Mouse (Mus musculus) gastrocnemius, adult 2 months (tissue): ENCODE data around the gene Pgap3. TPM values are rescaled to one million over a fixed set of nuclear protein-coding genes. Genes with fewer than 3 reads are reported as not detected.
A peak's percentile ranks its signal among the peaks of the same experiment; 100 is the strongest.

Experiments used
- DNase-seq: peaks from one replicate; pipeline ENCODE4 v3.0.0; 2022
- H3K27ac ChIP-seq: fragments of 200-600 bp; 2 replicates; pipeline ENCODE4 v1.8.1; 2022; ENCODE audit warnings: mild to moderate bottlenecking
- H3K4me3 ChIP-seq: fragments of 200-600 bp; 2 replicates; pipeline ENCODE4 v1.8.1; 2022; ENCODE audit warnings: mild to moderate bottlenecking, moderate library complexity
- CTCF ChIP-seq: fragments of 200-600 bp; IDR thresholded peaks from 2 replicates; pipeline ENCODE4 v1.8.1; 2022; ENCODE audit warnings: antibody characterized with exemption, mild to moderate bottlenecking, moderate library complexity
- intact Hi-C: fragments of 180-260 bp; cut with DNase I; formaldehyde crosslinking; loops from one replicate; pipeline ENCODE4 v1.15.1; 2025
- total RNA-seq, 2 experiments: library from RNA; stranded (reverse); gene quantifications; 2 replicates each; pipeline ENCODE4 v1.2.3; 2021

Gene Pgap3
- total RNA-seq, 2 experiments from 2014 or later = 2.2 to 3.0 TPM

DNA sequence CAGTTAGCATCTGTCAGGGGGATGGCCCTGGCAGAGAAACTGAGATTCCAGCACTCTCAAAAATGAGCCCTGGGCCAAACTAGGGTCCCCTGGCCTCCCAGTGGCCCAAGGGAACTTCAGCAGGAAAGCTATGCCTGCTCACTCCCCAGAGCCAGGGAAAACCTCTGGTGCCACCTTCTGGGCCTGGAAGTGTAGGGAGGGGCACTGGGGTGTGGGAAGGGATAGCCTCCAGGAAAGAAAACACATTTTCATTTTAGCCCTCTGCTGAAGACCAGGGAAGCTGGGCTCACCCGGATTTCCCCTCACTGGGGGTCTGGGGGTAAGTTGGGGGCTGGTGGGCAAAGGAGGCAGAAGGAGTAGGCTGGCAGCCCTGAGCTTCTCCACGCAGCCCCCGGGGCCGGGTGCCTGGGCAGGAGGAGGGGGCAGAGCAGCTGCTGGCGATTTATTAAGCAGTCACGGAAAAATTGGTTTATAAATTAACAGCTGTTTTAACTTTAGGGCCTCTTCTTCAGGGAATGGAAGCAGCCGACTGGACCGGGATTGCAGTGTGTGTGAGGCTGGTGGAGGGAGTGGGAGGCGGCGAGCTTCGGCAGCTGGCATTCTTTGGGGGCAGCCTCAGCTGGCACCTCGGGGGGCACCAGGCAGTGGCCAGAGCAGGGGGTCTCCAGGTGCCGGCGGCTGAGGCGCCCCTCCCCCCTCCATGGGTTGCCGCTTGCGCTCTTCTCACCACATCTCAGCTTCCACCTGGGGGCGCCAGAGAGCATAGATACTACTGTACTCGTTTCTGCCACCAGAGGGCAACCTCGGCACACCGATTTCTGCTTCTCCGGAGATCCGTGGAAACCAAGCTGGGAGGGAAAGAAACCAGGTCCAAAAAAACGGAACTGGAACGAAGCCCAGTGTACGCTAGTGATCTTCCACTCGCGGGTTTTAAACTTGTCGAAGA, 58.0 kb downstream of the Pgap3 start:
- Histone ChIP-seq H3K4me3 (peak overlapping the region; percentile 65), H3K27ac (no peak overlapping the region)
- peak; percentile 89 for DNase-seq
- intact Hi-C loops = loop anchor here (1.0 to 10.0 kb wide), 4 partner anchors 49 to 253 kb away; partner anchors contain the start of gene Lrrc3c
- no peak for TF ChIP-seq CTCF

DNA sequence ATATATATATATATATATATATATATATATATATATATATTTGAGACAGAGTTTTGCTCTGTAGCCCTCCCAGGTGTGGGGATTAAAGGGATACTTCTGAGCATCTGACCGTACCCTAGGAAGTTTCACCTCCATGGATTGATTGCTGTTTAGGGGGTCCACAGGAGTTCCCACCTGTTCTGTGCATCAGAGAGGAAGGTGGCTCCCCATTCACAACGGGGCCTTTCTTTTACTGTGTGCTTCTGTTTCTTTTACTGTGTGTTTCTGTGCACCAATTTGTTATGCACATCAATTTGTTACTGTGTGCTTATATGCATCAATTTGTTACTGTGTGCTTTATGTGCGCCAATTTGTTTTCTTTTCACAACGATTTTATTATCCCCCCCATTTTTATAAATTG, 59.1 kb downstream of the Pgap3 start:
- intact Hi-C loops = loop anchor here (5.0 to 10.0 kb wide), 2 partner anchors 116 to 254 kb away; partner anchors contain the start of gene Lrrc3c
- TF ChIP-seq CTCF = no peak
- H3K4me3 ChIP-seq = no peak overlapping the region

DNA sequence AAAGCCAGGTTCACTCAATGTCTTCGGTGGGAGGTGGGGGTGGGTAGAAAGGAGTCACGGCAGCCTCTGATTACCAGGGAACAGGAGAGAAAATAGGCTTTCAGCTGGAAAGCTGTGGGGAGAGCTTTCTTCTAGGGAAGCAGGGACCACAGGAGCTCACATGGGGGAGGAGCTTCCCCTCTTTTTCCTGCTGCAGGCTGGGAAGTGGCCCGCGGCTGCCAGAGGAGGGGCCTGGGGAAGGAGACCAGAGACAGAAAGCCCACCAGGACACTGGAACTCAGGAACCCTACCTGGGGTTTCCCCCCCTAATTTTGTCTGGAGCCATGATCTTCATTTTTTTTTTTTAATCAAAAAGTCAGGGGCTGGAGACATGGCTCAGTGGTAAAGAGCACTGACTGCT, 59.7 kb downstream of the Pgap3 start:
- no peak for TF ChIP-seq CTCF
- Histone ChIP-seq H3K27ac (no peak overlapping the region), H3K4me3 (no peak overlapping the region)
- intact Hi-C loops = loop anchor here (5.0 to 10.0 kb wide), 2 partner anchors 117 to 254 kb away; partner anchors contain the start of gene Lrrc3c
- no peak for DNase-seq

More for the DNA sequence above, 59.1 kb downstream of the Pgap3 start:
- no peak overlapping the region for H3K27ac ChIP-seq
- DNase-seq = no peak

GRCm38 (mm10) chr11:98339679-98340287, 60.5 kb downstream of the Pgap3 start:
- intact Hi-C loops = loop anchor here (5.0 to 10.0 kb wide), 2 partner anchors 118 to 255 kb away; partner anchors contain the start of gene Lrrc3c

GRCm38 (mm10) chr11:98339071-98339501, 61.2 kb downstream of the Pgap3 start:
- no peak overlapping the region for H3K27ac ChIP-seq
- intact Hi-C loops = no loop called here
- H3K4me3 ChIP-seq = peak overlapping the region; percentile 78
- TF ChIP-seq CTCF = no peak
- no peak for DNase-seq

More at GRCm38 (mm10) chr11:98339679-98340287, 60.5 kb downstream of the Pgap3 start:
- H3K4me3 ChIP-seq = peak overlapping the region; percentile 78
- DNase-seq = no peak
- no peak overlapping the region for H3K27ac ChIP-seq
- no peak for TF ChIP-seq CTCF

Other genes starting within 250 kb of the Pgap3 start
- gene Med1, start 207.2 kb downstream of the Pgap3 start, total RNA-seq = 10 to 100 TPM; 26.4 to 33.1 TPM
- gene Cdk12, start 197.4 kb downstream of the Pgap3 start, total RNA-seq = 10 to 100 TPM; 14.2 to 17.1 TPM
- not detected for gene Neurod2, start 70.8 kb downstream of the Pgap3 start, total RNA-seq
- gene Ppp1r1b, start 52.1 kb downstream of the Pgap3 start, total RNA-seq = not detected
- 10 to 100 TPM; 11.8 to 12.1 TPM for gene Stard3, start 42.1 kb downstream of the Pgap3 start, total RNA-seq
- 1,000 to 10,000 TPM; 3,050 to 3,067 TPM for gene Tcap, start 16.7 kb downstream of the Pgap3 start, total RNA-seq
- 1 to 10 TPM; 1.8 to 5.9 TPM for gene Pnmt, start 14.0 kb downstream of the Pgap3 start, total RNA-seq
- gene Erbb2, start 12.0 kb upstream of the Pgap3 start, total RNA-seq = 1 to 10 TPM; 1.6 to 1.9 TPM
- gene Mien1, start 38.5 kb upstream of the Pgap3 start, total RNA-seq = 10 to 100 TPM; 30.3 to 37.4 TPM
- gene Grb7, start 45.9 kb upstream of the Pgap3 start, total RNA-seq = not detected
- under 1 TPM in 1 of 2 experiments, not detected in 1; 0.22 TPM for gene Ikzf3, start 145.5 kb upstream of the Pgap3 start, total RNA-seq
- gene Zpbp2, start 150.6 kb upstream of the Pgap3 start, total RNA-seq = not detected
- gene Ormdl3, start 186.9 kb upstream of the Pgap3 start, total RNA-seq = 10 to 100 TPM; 24.5 to 25.7 TPM
- not detected for gene Lrrc3c, start 197.8 kb upstream of the Pgap3 start, total RNA-seq
- gene Gm12355, start 225.2 kb upstream of the Pgap3 start, total RNA-seq = 1 to 10 TPM; 4.6 to 5.6 TPM
- gene Gsdma3, start 225.9 kb upstream of the Pgap3 start, total RNA-seq = 10 to 100 TPM; 17.7 to 28.8 TPM
- gene Gsdma2, start 246.3 kb upstream of the Pgap3 start, total RNA-seq = 1 to 10 TPM; 1.1 to 1.7 TPM